Mouse (Mus musculus) heart, postnatal 0 days (tissue): Measurements from ENCODE around the gene Blcap. TPM values are rescaled to one million over a fixed set of nuclear protein-coding genes. Genes with fewer than 3 reads are reported as not detected.

ENCODE experiments used
- ATAC-seq: fragments of 200-750 bp; cut with Nextera tagmentation; 2 replicates; pipeline ENCODE4 v1.8.0; 2017; ENCODE audit warnings: low read depth, moderate number of reproducible peaks, moderate library complexity; ENCODE audit not compliant: insufficient read depth
- DNase-seq: peaks from one replicate; pipeline ENCODE4 v3.0.0-alpha.2; 2016; ENCODE audit warnings: low spot score
- H3K27ac ChIP-seq: fragments of 300-500 bp; sonication (generic); 2 replicates; pipeline ENCODE4 v1.5.1; 2014; ENCODE audit warnings: low read depth, mild to moderate bottlenecking
- H3K27me3 ChIP-seq: fragments of 300-500 bp; sonication (generic); 2 replicates; pipeline ENCODE4 v1.6.1; 2014; ENCODE audit warnings: low read length, mixed read lengths; ENCODE audit not compliant: control insufficient read depth, insufficient read depth
- H3K36me3 ChIP-seq: fragments of 300-500 bp; sonication (generic); replicated peaks from 2 replicates; pipeline ENCODE4 v1.6.1; 2014; ENCODE audit warnings: low read length, mixed read lengths; ENCODE audit not compliant: control insufficient read depth, insufficient read depth
- H3K4me1 ChIP-seq: fragments of 300-500 bp; sonication (generic); 2 replicates; pipeline ENCODE4 v1.6.1; 2014; ENCODE audit warnings: antibody characterized with exemption; ENCODE audit not compliant: control insufficient read depth, insufficient read depth
- H3K4me2 ChIP-seq: fragments of 300-500 bp; sonication (generic); 2 replicates; pipeline ENCODE4 v1.6.1; 2014; ENCODE audit warnings: low read depth, mild to moderate bottlenecking, low read length, moderate library complexity
- H3K4me3 ChIP-seq: fragments of 300-500 bp; sonication (generic); 2 replicates; pipeline ENCODE4 v1.5.1; 2014; ENCODE audit warnings: low read depth, low read length
- H3K9ac ChIP-seq: fragments of 300-500 bp; sonication (generic); replicated peaks from 2 replicates; pipeline ENCODE4 v1.6.1; 2014; ENCODE audit warnings: low read depth, low read length, mixed read lengths
- H3K9me3 ChIP-seq: fragments of 300-500 bp; sonication (generic); replicated peaks from 2 replicates; pipeline ENCODE4 v1.6.1; 2016; ENCODE audit warnings: low read length; ENCODE audit not compliant: control insufficient read depth
- CTCF ChIP-seq: IDR thresholded peaks from 2 replicates; pipeline ENCODE4 v1.5.1; 2016; ENCODE audit warnings: antibody characterized with exemption, control low read depth, low read depth
- EP300 ChIP-seq: IDR thresholded peaks from 2 replicates; pipeline ENCODE4 v1.6.1; 2016; ENCODE audit warnings: antibody characterized with exemption, low read depth
- WGBS: fragments of 180-500 bp; shearing (Covaris S2); extraction: QIAGEN DNeasy Blood & Tissue Kit; methylation state at CpG from one replicate; pipeline ENCODE4 v1.1.7; 2014; 5-methylcytosine and 5-hydroxymethylcytosine counted together
- polyA plus RNA-seq: library from polyadenylated mRNA; unstranded; fragments of >200 nt; fragmentation: Nextera tagmentation; extraction: Ambion mirVana; gene quantifications from 2 replicates; pipeline ENCODE4 v1.2.1, GENCODE M21; 2015
- total RNA-seq: library from RNA; depleted of rRNA; stranded (reverse); fragments of >200 nt; gene quantifications from 2 replicates; pipeline ENCODE4 v1.2.3, GENCODE M21; 2014; ENCODE audit warnings: low replicate concordance

The Blcap gene
- total and polyA plus RNA-seq, 2 experiments from 2014 or later = 35.5 to 49.5 TPM

- H3K4me2 ChIP-seq = no peak overlapping the region
- no peaks in the 10 kb centered on the region for H3K27me3 ChIP-seq
- no peak overlapping the region for H3K4me3 ChIP-seq
- H3K9ac ChIP-seq = no peak overlapping the region
- no peak overlapping the region for H3K27ac ChIP-seq
- no peaks in the 10 kb centered on the region for H3K36me3 ChIP-seq
- H3K4me1 ChIP-seq = peaks cover 6% of the 10 kb centered on the region; the same call in 1 of the 2 replicates
- 57% methylated on average over 8 of the region's 8 CpGs for WGBS
- DNase-seq (no peak), ATAC-seq (no peak)
- H3K9me3 ChIP-seq = no peaks in the 10 kb centered on the region
- TF ChIP-seq EP300 (no peak), CTCF (no peak)
Observed at GRCm38 (mm10) chr2:157531681-157532426, 39.2 kb downstream of the Blcap start.

GRCm38 (mm10) chr2:157530056-157530955, 40.8 kb downstream of the Blcap start:
- H3K9ac ChIP-seq = no peak overlapping the region
- H3K4me1 ChIP-seq = no peaks in the 10 kb centered on the region
- no peak overlapping the region for H3K27ac ChIP-seq
- no peak overlapping the region for H3K4me2 ChIP-seq
- 58% methylated on average over 13 of the region's 13 CpGs for WGBS
- no peaks in the 10 kb centered on the region for H3K36me3 ChIP-seq
- DNase-seq (no peak), ATAC-seq (no peak)
- 0 out of 2 replicates have a peak, but pooled peaks cover 2% of the 10 kb centered on the region for H3K27me3 ChIP-seq
- no peaks in the 10 kb centered on the region for H3K9me3 ChIP-seq
- no peak for TF ChIP-seq CTCF
- no peak for TF ChIP-seq EP300
- no peak overlapping the region for H3K4me3 ChIP-seq

- DNase-seq = no peak
- WGBS = 67% methylated on average over 3 of the region's 3 CpGs
- H3K4me1 ChIP-seq = no peaks in the 10 kb centered on the region
- H3K9ac ChIP-seq = no peak overlapping the region
- no peaks in the 10 kb centered on the region for H3K36me3 ChIP-seq
- no peak for TF ChIP-seq EP300
- no peak for TF ChIP-seq CTCF
- no peak overlapping the region for H3K4me2 ChIP-seq
- H3K9me3 ChIP-seq = no peaks in the 10 kb centered on the region
- no peak overlapping the region for H3K27ac ChIP-seq
- ATAC-seq = no peak
- H3K27me3 ChIP-seq = 0 out of 2 replicates have a peak, but pooled peaks cover 2% of the 10 kb centered on the region
- no peak overlapping the region for H3K4me3 ChIP-seq
Observed at GRCm38 (mm10) chr2:157522556-157522955, 48.5 kb downstream of the Blcap start.

GRCm38 (mm10) chr2:157520496-157520895, 50.6 kb downstream of the Blcap start:
- no peak overlapping the region for H3K4me2 ChIP-seq
- WGBS = 43% methylated on average over 5 of the region's 5 CpGs

GRCm38 (mm10) chr2:157519452-157519851, 51.6 kb downstream of the Blcap start:
- no peak for TF ChIP-seq EP300
- TF ChIP-seq CTCF = no peak
- H3K9me3 ChIP-seq = no peaks in the 10 kb centered on the region

More at GRCm38 (mm10) chr2:157520496-157520895, 50.6 kb downstream of the Blcap start:
- H3K4me3 ChIP-seq = no peak overlapping the region
- no peaks in the 10 kb centered on the region for H3K4me1 ChIP-seq
- no peak overlapping the region for H3K27ac ChIP-seq
- DNase-seq (no peak), ATAC-seq (no peak)
- TF ChIP-seq EP300 = no peak
- no peak for TF ChIP-seq CTCF
- H3K9ac ChIP-seq = no peak overlapping the region
- H3K36me3 ChIP-seq = no peaks in the 10 kb centered on the region
- no peaks in the 10 kb centered on the region for H3K27me3 ChIP-seq
- no peaks in the 10 kb centered on the region for H3K9me3 ChIP-seq

More at GRCm38 (mm10) chr2:157519452-157519851, 51.6 kb downstream of the Blcap start:
- DNase-seq (no peak), ATAC-seq (no peak)
- Histone ChIP-seq H3K36me3 (no peaks in the 10 kb centered on the region), H3K4me1 (no peaks in the 10 kb centered on the region), H3K9ac (no peak overlapping the region), H3K4me2 (no peak overlapping the region), H3K27me3 (no peaks in the 10 kb centered on the region), H3K27ac (no peak overlapping the region), H3K4me3 (no peak overlapping the region)
- WGBS = 47% methylated on average over 6 of the region's 6 CpGs
